Mouse (Mus musculus): Measurements from ENCODE around the gene Serf1. TPM values are rescaled to one million over a fixed set of nuclear protein-coding genes. Genes with fewer than 3 reads are reported as not detected.
A peak's percentile ranks its signal among the peaks of the same experiment; 100 is the strongest.
"Not testable (repeated sequence)": the region's sequence is repeated elsewhere in the genome, so short reads cannot be mapped to it uniquely, and the experiment has no call there.

The Serf1 gene
- polyA plus RNA-seq, 1 experiment from 2014 or later = 260 TPM

- Histone ChIP-seq H3K27ac (replicated peaks; ENCODE audit: low read depth, low read length) (no peak overlapping the region), H3K4me1 (ENCODE audit: control insufficient read depth, insufficient read depth, low read length) (0 out of 2 replicates have a peak, but pooled peaks cover 2% of the 10 kb centered on the region), H3K4me3 (ENCODE audit: low read depth, low read length) (peak overlapping the region; percentile 97; the same call in 1 of the 2 replicates), H3K9me3 (ENCODE audit: control insufficient read depth, low read length) (no peaks in the 10 kb centered on the region), H3K9ac (ENCODE audit: low read length) (no peak overlapping the region), H3K27me3 (ENCODE audit: control insufficient read depth, insufficient read depth, low read length) (no peaks in the 10 kb centered on the region), H3K36me3 (ENCODE audit: control insufficient read depth, insufficient read depth, low read length) (peaks cover 3% of the 10 kb centered on the region), H3K4me2 (ENCODE audit: low read depth, severe bottlenecking) (peak overlapping the region; percentile 65)
- DNase-seq (ENCODE audit: low spot score) (no peak), ATAC-seq (ENCODE audit: insufficient number of reproducible peaks, low FRiP score, low TSS enrichment, low read depth) (no peak)
- WGBS = 81% methylated on average over 3 of the region's 3 CpGs
Measured at GRCm38 (mm10) chr13:100123970-100124369, 16.2 kb downstream of the Serf1 start.

GRCm38 (mm10) chr13:100124423-100125257 is 16.8 kb downstream of the Serf1 start, which contains the start of gene Smn1:
Gene Smn1 (plus strand): TSS chr13:100124852.
- Histone ChIP-seq H3K9me3 (ENCODE audit: control insufficient read depth, low read length) (no peaks in the 10 kb centered on the region), H3K4me3 (ENCODE audit: low read depth, low read length) (peak within 1 kb of the TSS; percentile 97), H3K9ac (ENCODE audit: low read length) (peak within 1 kb of the TSS; percentile 87), H3K4me1 (ENCODE audit: control insufficient read depth, insufficient read depth, low read length) (0 out of 2 replicates have a peak, but pooled peaks cover 2% of the 10 kb centered on the region), H3K27me3 (ENCODE audit: control insufficient read depth, insufficient read depth, low read length) (no peaks in the 10 kb centered on the region), H3K36me3 (ENCODE audit: control insufficient read depth, insufficient read depth, low read length) (peaks cover 4% of the 10 kb centered on the region), H3K27ac (replicated peaks; ENCODE audit: low read depth, low read length) (no peak within 1 kb of the TSS), H3K4me2 (ENCODE audit: low read depth, severe bottlenecking) (peak within 1 kb of the TSS; percentile 79)
- DNase-seq (ENCODE audit: low spot score) (peak; percentile 91), ATAC-seq (ENCODE audit: insufficient number of reproducible peaks, low FRiP score, low TSS enrichment, low read depth) (peak; percentile 95)
- WGBS = 5% methylated on average over 42 of the region's 42 CpGs

DNA sequence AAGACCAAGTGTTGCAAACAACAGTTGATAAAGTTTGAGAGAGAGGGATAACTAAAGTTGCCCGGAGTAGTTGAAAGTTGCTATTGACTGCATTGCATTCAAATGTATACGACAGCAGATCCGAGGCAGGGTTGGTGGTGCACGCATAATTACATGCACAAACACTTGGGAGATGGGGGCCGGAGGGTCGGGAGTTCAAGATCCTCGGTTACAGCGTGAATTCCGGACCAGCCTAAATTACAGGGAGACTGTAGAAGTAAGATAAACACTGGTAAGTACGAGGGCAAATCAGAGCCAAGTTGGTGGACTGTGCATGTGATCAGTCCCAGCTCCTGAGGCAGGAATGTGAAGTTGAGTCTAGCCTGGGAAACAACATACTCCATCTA is 17.4 kb downstream of the Serf1 start:
- ATAC-seq (ENCODE audit: insufficient number of reproducible peaks, low FRiP score, low TSS enrichment, low read depth) = no peak
- whole genome bisulfite sequencing = 2% methylated on average over 10 of the region's 10 CpGs
- no peak overlapping the region for H3K27ac ChIP-seq (replicated peaks; ENCODE audit: low read depth, low read length)

GRCm38 (mm10) chr13:100141646-100142314 is 34.0 kb downstream of the Serf1 start:
- no peak overlapping the region for H3K4me3 ChIP-seq (ENCODE audit: low read depth, low read length)
- peaks cover 10% of the 10 kb centered on the region for H3K36me3 ChIP-seq (ENCODE audit: control insufficient read depth, insufficient read depth, low read length)
- no peak overlapping the region for H3K4me2 ChIP-seq (ENCODE audit: low read depth, severe bottlenecking)
- H3K27ac ChIP-seq (replicated peaks; ENCODE audit: low read depth, low read length) = no peak overlapping the region
- 83% methylated on average over 8 of the region's 8 CpGs for WGBS
- H3K27me3 ChIP-seq (ENCODE audit: control insufficient read depth, insufficient read depth, low read length) = no peaks in the 10 kb centered on the region
- H3K9ac ChIP-seq (ENCODE audit: low read length) = no peak overlapping the region
- no peaks in the 10 kb centered on the region for H3K4me1 ChIP-seq (ENCODE audit: control insufficient read depth, insufficient read depth, low read length)
- DNase-seq (ENCODE audit: low spot score) (no peak), ATAC-seq (ENCODE audit: insufficient number of reproducible peaks, low FRiP score, low TSS enrichment, low read depth) (no peak)
- H3K9me3 ChIP-seq (ENCODE audit: control insufficient read depth, low read length) = no peaks in the 10 kb centered on the region

More for the DNA sequence above, 17.4 kb downstream of the Serf1 start:
- H3K4me2 ChIP-seq (ENCODE audit: low read depth, severe bottlenecking) = peak overlapping the region; percentile 79
- H3K9ac ChIP-seq (ENCODE audit: low read length) = peak overlapping the region; percentile 87
- no peak for DNase-seq (ENCODE audit: low spot score)
- no peaks in the 10 kb centered on the region for H3K27me3 ChIP-seq (ENCODE audit: control insufficient read depth, insufficient read depth, low read length)
- H3K36me3 ChIP-seq (ENCODE audit: control insufficient read depth, insufficient read depth, low read length) = peaks cover 4% of the 10 kb centered on the region
- peak overlapping the region; percentile 97 for H3K4me3 ChIP-seq (ENCODE audit: low read depth, low read length)
- H3K9me3 ChIP-seq (ENCODE audit: control insufficient read depth, low read length) = no peaks in the 10 kb centered on the region
- 0 out of 2 replicates have a peak, but pooled peaks cover 2% of the 10 kb centered on the region for H3K4me1 ChIP-seq (ENCODE audit: control insufficient read depth, insufficient read depth, low read length)

- Histone ChIP-seq H3K27ac (replicated peaks; ENCODE audit: low read depth, low read length) (no peak overlapping the region), H3K4me3 (ENCODE audit: low read depth, low read length) (no peak overlapping the region), H3K36me3 (ENCODE audit: control insufficient read depth, insufficient read depth, low read length) (no peaks in the 10 kb centered on the region), H3K4me2 (ENCODE audit: low read depth, severe bottlenecking) (no peak overlapping the region), H3K9ac (ENCODE audit: low read length) (no peak overlapping the region), H3K27me3 (ENCODE audit: control insufficient read depth, insufficient read depth, low read length) (no peaks in the 10 kb centered on the region), H3K9me3 (ENCODE audit: control insufficient read depth, low read length) (no peaks in the 10 kb centered on the region), H3K4me1 (ENCODE audit: control insufficient read depth, insufficient read depth, low read length) (no peaks in the 10 kb centered on the region)
- DNase-seq (ENCODE audit: low spot score) (no peak), ATAC-seq (ENCODE audit: insufficient number of reproducible peaks, low FRiP score, low TSS enrichment, low read depth) (no peak)
- 64% methylated on average over 1 of the region's 1 CpGs for WGBS
Measured at GRCm38 (mm10) chr13:100152659-100153058, 44.8 kb downstream of the Serf1 start.

DNA sequence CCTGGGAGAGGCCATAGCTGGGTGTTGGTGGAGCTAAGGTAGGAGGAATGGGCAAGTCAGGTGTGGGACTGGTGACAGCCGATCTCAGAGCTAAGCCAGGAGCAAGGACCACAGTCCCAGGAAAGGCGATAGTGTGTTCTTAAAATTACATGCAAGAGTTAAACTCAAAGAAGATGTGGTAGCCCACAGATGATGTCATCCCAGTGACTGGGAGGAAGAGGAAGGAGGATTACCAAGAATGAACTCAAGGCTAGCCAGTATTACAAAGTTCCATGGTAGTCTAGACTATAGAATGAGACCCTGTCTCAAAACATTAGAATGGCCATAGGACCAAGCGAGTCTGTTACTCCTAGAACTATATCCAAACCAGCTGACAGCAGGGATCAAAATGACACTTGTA is 48.8 kb downstream of the Serf1 start:
- Histone ChIP-seq H3K4me1 (ENCODE audit: control insufficient read depth, insufficient read depth, low read length) (no peaks in the 10 kb centered on the region), H3K36me3 (ENCODE audit: control insufficient read depth, insufficient read depth, low read length) (no peaks in the 10 kb centered on the region), H3K9ac (ENCODE audit: low read length) (no peak overlapping the region), H3K4me3 (ENCODE audit: low read depth, low read length) (no peak overlapping the region), H3K27me3 (ENCODE audit: control insufficient read depth, insufficient read depth, low read length) (no peaks in the 10 kb centered on the region), H3K4me2 (ENCODE audit: low read depth, severe bottlenecking) (no peak overlapping the region), H3K9me3 (ENCODE audit: control insufficient read depth, low read length) (no peaks in the 10 kb centered on the region), H3K27ac (replicated peaks; ENCODE audit: low read depth, low read length) (no peak overlapping the region)
- no peak for DNase-seq (ENCODE audit: low spot score)
- WGBS = 90% methylated on average over 3 of the region's 3 CpGs
- no peak for ATAC-seq (ENCODE audit: insufficient number of reproducible peaks, low FRiP score, low TSS enrichment, low read depth)

GRCm38 (mm10) chr13:100161171-100161870 is 53.5 kb downstream of the Serf1 start:
- not testable (repeated sequence) for H3K4me1 ChIP-seq (ENCODE audit: control insufficient read depth, insufficient read depth, low read length); H3K27ac ChIP-seq (replicated peaks; ENCODE audit: low read depth, low read length); H3K4me2 ChIP-seq (ENCODE audit: low read depth, severe bottlenecking); ATAC-seq (ENCODE audit: insufficient number of reproducible peaks, low FRiP score, low TSS enrichment, low read depth); H3K4me3 ChIP-seq (ENCODE audit: low read depth, low read length); H3K9me3 ChIP-seq (ENCODE audit: control insufficient read depth, low read length); H3K36me3 ChIP-seq (ENCODE audit: control insufficient read depth, insufficient read depth, low read length); H3K27me3 ChIP-seq (ENCODE audit: control insufficient read depth, insufficient read depth, low read length); DNase-seq (ENCODE audit: low spot score); H3K9ac ChIP-seq (ENCODE audit: low read length)
- WGBS = 90% methylated on average over 11 of the region's 11 CpGs

GRCm38 (mm10) chr13:100162467-100162866 is 54.7 kb downstream of the Serf1 start:
- not testable (repeated sequence) for ATAC-seq (ENCODE audit: insufficient number of reproducible peaks, low FRiP score, low TSS enrichment, low read depth); H3K9ac ChIP-seq (ENCODE audit: low read length); DNase-seq (ENCODE audit: low spot score); H3K27me3 ChIP-seq (ENCODE audit: control insufficient read depth, insufficient read depth, low read length); H3K4me2 ChIP-seq (ENCODE audit: low read depth, severe bottlenecking); H3K9me3 ChIP-seq (ENCODE audit: control insufficient read depth, low read length); H3K4me3 ChIP-seq (ENCODE audit: low read depth, low read length); H3K27ac ChIP-seq (replicated peaks; ENCODE audit: low read depth, low read length); H3K36me3 ChIP-seq (ENCODE audit: control insufficient read depth, insufficient read depth, low read length); H3K4me1 ChIP-seq (ENCODE audit: control insufficient read depth, insufficient read depth, low read length)
